Mouse (Mus musculus): Measurements from ENCODE around the gene Acot4.
"Not testable (repeated sequence)": the region's sequence is repeated elsewhere in the genome, so short reads cannot be mapped to it uniquely, and the experiment has no call there.

Gene Acot4

GRCm38 (mm10) chr12:84030659-84031332 is 7.4 kb upstream of the Acot4 start:
- DNase-seq (ENCODE audit: low read depth), result peak; percentile 57

GRCm38 (mm10) chr12:84032854-84033253 is 5.3 kb upstream of the Acot4 start:
- no peak for DNase-seq (ENCODE audit: low read depth)

- not testable (repeated sequence) for DNase-seq (ENCODE audit: low read depth)
Observed at GRCm38 (mm10) chr12:84033302-84033701, 4.9 kb upstream of the Acot4 start.

GRCm38 (mm10) chr12:84034108-84034507 is 4.1 kb upstream of the Acot4 start:
- no peak for DNase-seq (ENCODE audit: low read depth)

GRCm38 (mm10) chr12:84038691-84039111 is 522 bp downstream of the Acot4 start, which contains the start of gene Gm49366:
TSS of gene Gm49366 (plus strand) at chr12:84038935.
- DNase-seq (ENCODE audit: low read depth), result not testable (repeated sequence)

- no peak for DNase-seq (ENCODE audit: low read depth)
Observed at GRCm38 (mm10) chr12:84042248-84042647, 4.1 kb downstream of the Acot4 start.

GRCm38 (mm10) chr12:84044045-84044444 is 5.9 kb downstream of the Acot4 start:
- DNase-seq (ENCODE audit: low read depth), result no peak

- no peak for DNase-seq (ENCODE audit: low read depth)
Observed at GRCm38 (mm10) chr12:84046906-84047305, 8.7 kb downstream of the Acot4 start.

GRCm38 (mm10) chr12:84050744-84051143 is 12.6 kb downstream of the Acot4 start:
- not testable (repeated sequence) for DNase-seq (ENCODE audit: low read depth)

- no peak for DNase-seq (ENCODE audit: low read depth)
Observed at GRCm38 (mm10) chr12:84051937-84052474, 13.8 kb downstream of the Acot4 start, which contains the start of gene Acot3. TSS of gene Acot3 (plus strand) at chr12:84052144.

GRCm38 (mm10) chr12:84052609-84053008 is 14.4 kb downstream of the Acot4 start:
- DNase-seq (ENCODE audit: low read depth), result no peak

- no peak for DNase-seq (ENCODE audit: low read depth)
Observed at GRCm38 (mm10) chr12:84053173-84053572, 15.0 kb downstream of the Acot4 start.

- DNase-seq (ENCODE audit: low read depth), result no peak
Observed at GRCm38 (mm10) chr12:84053679-84054391, 15.7 kb downstream of the Acot4 start.

GRCm38 (mm10) chr12:84060946-84061345 is 22.8 kb downstream of the Acot4 start:
- no peak for DNase-seq (ENCODE audit: low read depth)

GRCm38 (mm10) chr12:84062336-84062735 is 24.2 kb downstream of the Acot4 start:
- no peak for DNase-seq (ENCODE audit: low read depth)

GRCm38 (mm10) chr12:84063228-84063627 is 25.0 kb downstream of the Acot4 start:
- DNase-seq (ENCODE audit: low read depth), result no peak

GRCm38 (mm10) chr12:84063833-84064232 is 25.7 kb downstream of the Acot4 start:
- DNase-seq (ENCODE audit: low read depth), result no peak

GRCm38 (mm10) chr12:84064621-84065020 is 26.4 kb downstream of the Acot4 start:
- no peak for DNase-seq (ENCODE audit: low read depth)

GRCm38 (mm10) chr12:84067752-84068151 is 29.6 kb downstream of the Acot4 start:
- DNase-seq (ENCODE audit: low read depth), result no peak

GRCm38 (mm10) chr12:84068296-84068695 is 30.1 kb downstream of the Acot4 start:
- DNase-seq (ENCODE audit: low read depth), result no peak

GRCm38 (mm10) chr12:84068986-84069385 is 30.8 kb downstream of the Acot4 start, which contains the start of gene Acot5:
TSS of gene Acot5 (plus strand) at chr12:84069325.
- no peak for DNase-seq (ENCODE audit: low read depth)

GRCm38 (mm10) chr12:84069582-84069981 is 31.4 kb downstream of the Acot4 start:
- not testable (repeated sequence) for DNase-seq (ENCODE audit: low read depth)

- no peak for DNase-seq (ENCODE audit: low read depth)
Observed at GRCm38 (mm10) chr12:84071696-84072095, 33.5 kb downstream of the Acot4 start.
